Mouse (Mus musculus) heart, embryonic 10.5 days (tissue): ENCODE results near the gene Tmem163. TPM values are rescaled to one million over a fixed set of nuclear protein-coding genes. Genes with fewer than 3 reads are reported as not detected.

ENCODE experiments used
- DNase-seq: peaks from one replicate; pipeline ENCODE4 v3.0.0-alpha.2; 2017; ENCODE audit warnings: low spot score
- H3K27ac ChIP-seq: fragments of 300-500 bp; sonication (generic); 2 replicates; pipeline ENCODE4 v1.5.1; 2016; ENCODE audit warnings: mild to moderate bottlenecking
- H3K27me3 ChIP-seq: fragments of 300-500 bp; sonication (generic); 2 replicates; pipeline ENCODE4 v1.6.1; 2016; ENCODE audit warnings: mild to moderate bottlenecking; ENCODE audit not compliant: poor library complexity, insufficient read depth, severe bottlenecking
- H3K36me3 ChIP-seq: fragments of 300-500 bp; sonication (generic); 2 replicates; pipeline ENCODE4 v1.6.1; 2016; ENCODE audit warnings: mild to moderate bottlenecking, moderate library complexity
- H3K4me1 ChIP-seq: fragments of 300-500 bp; sonication (generic); 2 replicates; pipeline ENCODE4 v1.6.1; 2016; ENCODE audit warnings: mild to moderate bottlenecking
- H3K4me3 ChIP-seq: fragments of 300-500 bp; sonication (generic); 2 replicates; pipeline ENCODE4 v1.5.1; 2016; ENCODE audit warnings: mild to moderate bottlenecking, moderate library complexity
- H3K9me3 ChIP-seq: fragments of 300-500 bp; sonication (generic); 2 replicates; pipeline ENCODE4 v1.6.1; 2016; ENCODE audit warnings: mild to moderate bottlenecking, moderate library complexity
- WGBS: fragments of 180-500 bp; shearing (Covaris S2); methylation state at CpG from one replicate; pipeline ENCODE4 v1.1.7; 2016; 5-methylcytosine and 5-hydroxymethylcytosine counted together
- polyA plus RNA-seq: library from polyadenylated mRNA; unstranded; fragments of >200 nt; fragmentation: Nextera tagmentation; extraction: Ambion mirVana; gene quantifications from 2 replicates; pipeline ENCODE4 v1.2.1, GENCODE M21; 2016

Gene Tmem163
- polyA plus RNA-seq, 1 experiment from 2014 or later, result 27.6 TPM

DNA sequence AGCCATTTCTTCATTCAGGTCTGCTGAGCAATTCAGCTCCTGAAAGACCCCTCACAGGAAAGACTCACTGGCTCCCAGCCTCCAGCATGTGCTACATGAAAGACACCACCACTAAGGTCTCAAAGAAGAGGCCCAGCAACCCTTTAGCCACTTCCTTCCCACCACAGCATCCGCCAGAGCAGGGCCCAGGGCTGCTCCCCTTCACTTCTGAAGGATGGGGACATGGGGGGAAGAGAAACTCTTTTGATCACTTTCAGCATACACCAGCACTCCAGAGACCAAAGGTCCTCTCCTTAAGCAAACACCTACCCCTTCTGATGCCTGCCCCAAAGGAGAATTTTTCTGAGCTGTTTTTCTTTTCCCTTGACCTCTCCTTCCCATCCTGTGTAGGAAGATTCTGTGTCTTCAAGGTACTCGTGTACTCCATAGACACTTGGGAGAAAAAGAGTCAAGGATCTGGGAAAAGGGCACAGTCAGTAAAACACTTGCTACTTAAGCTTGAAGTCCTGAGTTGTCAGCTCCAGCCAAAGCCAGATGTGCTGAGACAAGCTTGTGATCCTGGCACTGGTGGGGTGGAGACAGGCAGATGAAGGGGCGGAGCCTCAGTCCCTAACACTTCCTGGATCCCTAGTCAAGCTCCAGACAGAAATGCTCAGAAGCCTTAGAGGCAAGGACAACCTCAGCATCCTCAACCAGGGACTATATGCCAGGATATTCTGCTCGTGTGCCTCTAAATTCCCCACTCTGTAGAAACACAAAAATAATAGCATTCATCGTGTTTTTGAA lies 53.6 kb downstream of the Tmem163 start:
- 47% methylated on average over 5 of the region's 5 CpGs for WGBS
- Histone ChIP-seq H3K36me3 (no peaks in the 10 kb centered on the region), H3K9me3 (no peaks in the 10 kb centered on the region), H3K4me1 (peaks cover 26% of the 10 kb centered on the region), H3K27me3 (no peaks in the 10 kb centered on the region), H3K4me3 (no peak overlapping the region), H3K27ac (peak overlapping the region; percentile 56; the same call in 1 of the 2 replicates)
- DNase-seq, result no peak

GRCm38 (mm10) chr1:127622349-127622748 lies 57.0 kb downstream of the Tmem163 start:
- peaks cover 20% of the 10 kb centered on the region for H3K4me1 ChIP-seq
- 64% methylated on average over 5 of the region's 5 CpGs for WGBS

DNA sequence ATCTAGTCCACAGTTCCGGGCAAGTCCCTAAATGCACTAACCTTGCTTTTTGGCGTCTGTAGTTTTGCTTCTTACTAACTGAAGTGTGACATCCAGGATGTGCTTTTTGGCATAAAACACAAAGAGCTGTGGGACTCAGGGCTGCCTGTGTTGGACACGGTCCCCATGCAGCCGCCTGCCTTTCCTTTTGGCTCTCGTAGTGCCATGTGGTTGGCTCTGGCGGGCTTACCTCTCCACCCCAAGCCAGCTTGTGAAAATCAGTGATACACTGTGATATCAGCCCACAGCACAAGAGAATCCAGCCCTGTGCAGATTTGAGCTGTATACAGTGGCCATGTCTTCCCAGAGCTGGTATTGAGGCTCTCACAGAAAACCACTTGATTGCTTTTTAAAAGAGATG lies 60.3 kb downstream of the Tmem163 start:
- DNase-seq, result no peak
- no peaks in the 10 kb centered on the region for H3K9me3 ChIP-seq
- no peaks in the 10 kb centered on the region for H3K36me3 ChIP-seq
- 75% methylated on average over 6 of the region's 6 CpGs for WGBS
- H3K27me3 ChIP-seq, result no peaks in the 10 kb centered on the region
- H3K27ac ChIP-seq, result no peak overlapping the region
- H3K4me1 ChIP-seq, result no peaks in the 10 kb centered on the region
- no peak overlapping the region for H3K4me3 ChIP-seq

More at GRCm38 (mm10) chr1:127622349-127622748, 57.0 kb downstream of the Tmem163 start:
- Histone ChIP-seq H3K4me3 (no peak overlapping the region), H3K27ac (no peak overlapping the region), H3K27me3 (no peaks in the 10 kb centered on the region), H3K9me3 (no peaks in the 10 kb centered on the region), H3K36me3 (no peaks in the 10 kb centered on the region)
- no peak for DNase-seq

DNA sequence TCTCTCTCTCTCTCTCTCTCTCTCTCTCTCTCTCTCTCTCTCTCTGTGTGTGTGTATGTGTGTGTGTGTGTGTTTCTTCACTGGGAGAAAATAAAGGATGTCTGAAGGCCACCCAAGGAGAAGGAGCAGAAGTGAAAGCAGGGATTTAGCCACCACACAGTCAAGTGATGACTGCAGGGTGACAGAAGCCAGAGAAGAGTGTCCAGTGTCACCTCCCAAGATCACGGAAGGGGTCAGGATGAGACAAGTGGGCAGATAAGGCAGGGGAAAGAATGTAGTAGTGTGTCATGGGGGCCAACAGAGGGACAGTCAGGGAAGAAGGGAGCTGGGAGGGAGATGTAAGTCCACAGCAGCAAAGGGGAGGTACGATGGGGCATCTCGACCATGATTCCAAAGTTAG lies 69.0 kb downstream of the Tmem163 start:
- H3K27me3 ChIP-seq, result no peaks in the 10 kb centered on the region
- peak; percentile 89 for DNase-seq
- H3K4me1 ChIP-seq, result peaks cover 24% of the 10 kb centered on the region
- H3K36me3 ChIP-seq, result no peaks in the 10 kb centered on the region
- 34% methylated on average over 3 of the region's 3 CpGs for WGBS
- peak overlapping the region; percentile 56; the same call in 1 of the 2 replicates for H3K27ac ChIP-seq
- H3K4me3 ChIP-seq, result no peak overlapping the region
- no peaks in the 10 kb centered on the region for H3K9me3 ChIP-seq

DNA sequence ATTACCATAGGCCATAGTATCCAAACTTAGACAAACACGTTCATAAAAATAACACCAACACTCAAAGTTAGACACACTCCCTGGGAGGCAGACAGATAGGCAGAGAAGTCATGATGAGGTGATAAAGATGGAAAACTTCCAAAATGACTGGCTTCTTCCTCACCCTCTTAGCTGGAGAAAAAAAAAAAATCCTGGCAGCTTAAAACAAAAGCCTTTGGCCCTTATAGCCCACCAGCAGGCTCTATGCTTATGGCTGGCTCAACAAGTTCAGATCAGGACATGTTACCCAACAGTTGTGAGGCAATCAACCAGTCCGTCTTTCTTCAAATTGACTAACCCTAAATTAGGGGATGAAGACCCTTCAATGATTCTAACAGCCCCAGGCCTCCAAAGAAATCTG lies 69.5 kb downstream of the Tmem163 start:
- H3K4me3 ChIP-seq, result no peak overlapping the region
- peaks cover 24% of the 10 kb centered on the region for H3K4me1 ChIP-seq
- H3K27ac ChIP-seq, result peak overlapping the region; percentile 56; the same call in 1 of the 2 replicates
- no peak for DNase-seq
- no peaks in the 10 kb centered on the region for H3K9me3 ChIP-seq
- WGBS, result 60% methylated on average over 2 of the region's 2 CpGs
- no peaks in the 10 kb centered on the region for H3K27me3 ChIP-seq
- no peaks in the 10 kb centered on the region for H3K36me3 ChIP-seq

DNA sequence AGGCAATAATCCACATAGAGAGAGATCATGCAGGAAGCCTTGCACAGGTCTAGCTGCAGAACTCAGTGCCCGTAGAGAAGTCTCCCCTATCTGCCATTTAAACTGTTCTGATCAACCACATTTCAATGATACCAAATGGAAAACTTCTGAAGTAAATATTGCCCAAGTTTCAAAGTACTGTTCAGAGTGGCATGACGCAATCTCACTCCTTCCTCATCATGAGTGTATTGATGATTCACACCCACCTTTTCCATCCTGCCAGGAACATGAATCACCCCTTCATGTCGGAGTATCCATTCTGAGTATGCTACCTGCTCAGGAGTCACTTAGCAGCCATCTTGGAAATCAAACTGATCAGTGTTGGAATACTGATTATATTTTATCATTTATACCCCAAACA lies 71.0 kb downstream of the Tmem163 start:
- H3K9me3 ChIP-seq, result no peaks in the 10 kb centered on the region
- H3K4me1 ChIP-seq, result peaks cover 24% of the 10 kb centered on the region
- no peaks in the 10 kb centered on the region for H3K27me3 ChIP-seq
- H3K36me3 ChIP-seq, result no peaks in the 10 kb centered on the region
- H3K4me3 ChIP-seq, result no peak overlapping the region
- WGBS, result 84% methylated on average over 3 of the region's 3 CpGs
- no peak for DNase-seq
- no peak overlapping the region for H3K27ac ChIP-seq

DNA sequence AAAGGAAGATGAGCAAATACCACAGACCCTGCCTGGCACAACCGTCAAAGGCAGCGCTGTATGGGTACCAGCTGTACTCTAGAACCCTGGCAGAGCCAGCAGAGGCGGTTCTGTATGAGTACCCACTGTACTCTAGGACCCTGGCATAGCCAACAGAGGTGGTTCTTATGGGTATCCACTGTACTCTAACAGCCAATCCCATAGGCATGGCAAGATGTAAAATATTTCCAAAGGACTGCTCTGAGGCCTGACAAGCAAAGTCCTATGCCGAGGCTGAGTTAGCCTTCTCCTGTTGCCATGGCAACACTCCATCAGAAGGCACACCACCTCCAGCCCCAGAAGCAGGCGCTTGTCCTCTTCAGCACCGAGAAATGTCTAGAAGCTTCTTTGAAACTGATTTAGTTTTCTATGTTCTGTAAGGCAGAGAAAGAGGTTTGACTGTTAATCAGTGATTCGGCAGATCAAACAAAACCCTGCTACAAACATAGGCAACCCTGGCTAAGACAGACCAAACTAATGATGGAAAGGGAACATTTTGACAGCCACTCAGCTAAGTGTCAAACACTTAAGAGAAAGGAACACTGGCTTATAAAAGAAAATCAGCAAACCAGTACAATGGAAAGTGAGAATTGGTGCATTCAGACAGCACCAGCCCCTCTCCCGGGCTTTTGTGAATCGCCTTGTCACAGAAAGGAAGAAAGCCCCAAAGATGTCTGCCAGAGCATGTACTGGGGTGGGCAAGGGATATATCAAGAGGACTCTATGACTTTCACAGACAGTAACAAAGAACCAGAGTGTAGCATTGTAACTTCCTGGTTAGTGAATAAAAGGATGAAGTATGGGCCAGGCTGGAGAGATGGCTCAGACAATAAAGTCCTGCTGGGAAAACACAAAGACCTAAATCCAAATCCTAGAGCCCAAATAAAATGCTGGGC lies 75.4 kb downstream of the Tmem163 start:
- no peaks in the 10 kb centered on the region for H3K9me3 ChIP-seq
- 0 out of 2 replicates have a peak, but pooled peaks cover 6% of the 10 kb centered on the region for H3K4me1 ChIP-seq
- no peak overlapping the region for H3K4me3 ChIP-seq
- no peak overlapping the region for H3K27ac ChIP-seq
- no peak for DNase-seq
- 77% methylated on average over 9 of the region's 9 CpGs for WGBS
- H3K27me3 ChIP-seq, result no peaks in the 10 kb centered on the region
- no peaks in the 10 kb centered on the region for H3K36me3 ChIP-seq

GRCm38 (mm10) chr1:127596143-127596542 lies 83.2 kb downstream of the Tmem163 start:
- Histone ChIP-seq H3K9me3 (no peaks in the 10 kb centered on the region), H3K36me3 (no peaks in the 10 kb centered on the region), H3K4me3 (no peak overlapping the region), H3K27me3 (no peaks in the 10 kb centered on the region), H3K4me1 (peaks cover 29% of the 10 kb centered on the region), H3K27ac (peak overlapping the region; percentile 81)
- 41% methylated on average over 4 of the region's 4 CpGs for WGBS
- no peak for DNase-seq

DNA sequence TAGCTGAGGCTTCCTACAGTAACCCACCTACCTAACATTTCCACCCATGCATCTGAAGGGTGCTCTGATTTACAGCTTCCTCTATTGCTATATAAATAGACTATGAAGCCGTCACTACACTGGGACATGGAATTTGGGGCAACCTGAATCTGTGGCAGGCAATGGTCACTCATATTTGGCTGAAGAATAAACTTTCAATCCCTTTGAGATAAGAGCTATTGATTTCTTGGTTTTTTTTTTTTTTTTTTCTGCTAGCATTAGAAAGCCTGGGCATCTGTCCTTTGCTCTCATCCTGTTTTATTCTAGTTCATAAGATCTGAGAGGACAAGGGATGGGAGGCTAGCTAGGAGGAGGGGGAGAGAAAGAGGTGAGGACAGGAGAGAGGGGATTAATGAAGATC lies 83.6 kb downstream of the Tmem163 start:
- Histone ChIP-seq H3K36me3 (no peaks in the 10 kb centered on the region), H3K27ac (peak overlapping the region; percentile 81), H3K9me3 (no peaks in the 10 kb centered on the region), H3K4me1 (peaks cover 29% of the 10 kb centered on the region), H3K27me3 (no peaks in the 10 kb centered on the region), H3K4me3 (no peak overlapping the region)
- WGBS, result 33% methylated on average over 1 of the region's 1 CpGs
- DNase-seq, result no peak

DNA sequence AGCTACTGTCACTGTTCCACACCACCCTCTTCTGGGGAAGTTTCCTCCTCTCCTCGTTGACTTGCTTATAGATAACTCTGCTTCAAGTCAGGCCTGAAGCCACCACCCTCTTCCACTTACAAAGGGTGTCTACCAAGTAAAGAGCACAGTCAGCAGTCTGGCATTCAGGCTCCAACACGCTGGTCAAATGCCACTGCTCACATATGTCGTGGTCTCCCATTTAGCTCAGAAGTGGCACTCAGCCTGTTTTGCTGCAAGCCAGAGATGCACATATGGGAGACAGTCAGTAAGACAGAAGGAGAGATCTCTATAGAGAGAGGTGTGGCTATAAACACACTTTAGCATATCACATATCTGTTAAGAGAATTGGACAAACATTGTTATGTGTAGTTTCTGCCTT lies 89.8 kb downstream of the Tmem163 start:
- 47% methylated on average over 3 of the region's 3 CpGs for WGBS
- peak overlapping the region; percentile 42; the same call in 1 of the 2 replicates for H3K27ac ChIP-seq

DNA sequence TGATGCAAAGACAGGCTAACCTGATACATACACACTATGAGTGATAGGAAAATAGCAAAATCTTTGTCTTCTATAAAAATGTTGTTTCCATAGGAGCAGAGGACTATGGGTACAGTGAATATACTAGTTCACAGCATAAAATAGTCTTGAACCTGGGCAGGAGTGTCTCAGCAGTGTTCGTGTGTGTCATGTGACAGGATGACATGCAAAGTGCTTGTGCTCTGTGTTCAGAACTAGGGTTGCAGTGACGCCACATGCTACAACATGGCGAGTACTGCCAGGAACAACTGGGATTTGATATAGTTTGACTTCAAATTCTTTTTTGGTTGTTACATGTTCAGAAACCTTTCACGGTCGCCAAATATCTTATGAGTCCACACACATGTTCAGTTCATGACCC lies 92.3 kb downstream of the Tmem163 start:
- Histone ChIP-seq H3K4me3 (no peak overlapping the region), H3K27ac (no peak overlapping the region)
- WGBS, result 89% methylated on average over 5 of the region's 5 CpGs

More for the DNA sequence above, 89.8 kb downstream of the Tmem163 start:
- no peak overlapping the region for H3K4me3 ChIP-seq
- peaks cover 17% of the 10 kb centered on the region for H3K4me1 ChIP-seq
- no peaks in the 10 kb centered on the region for H3K36me3 ChIP-seq
- no peaks in the 10 kb centered on the region for H3K9me3 ChIP-seq
- H3K27me3 ChIP-seq, result no peaks in the 10 kb centered on the region
- no peak for DNase-seq

GRCm38 (mm10) chr1:127586156-127586555 lies 93.2 kb downstream of the Tmem163 start:
- H3K27me3 ChIP-seq, result no peaks in the 10 kb centered on the region
- H3K4me1 ChIP-seq, result peaks cover 15% of the 10 kb centered on the region
- no peaks in the 10 kb centered on the region for H3K36me3 ChIP-seq
- H3K9me3 ChIP-seq, result no peaks in the 10 kb centered on the region
- H3K4me3 ChIP-seq, result no peak overlapping the region
- WGBS, result 86% methylated on average over 1 of the region's 1 CpGs
- DNase-seq, result no peak
- H3K27ac ChIP-seq, result no peak overlapping the region

More for the DNA sequence above, 92.3 kb downstream of the Tmem163 start:
- no peaks in the 10 kb centered on the region for H3K27me3 ChIP-seq
- no peak for DNase-seq
- no peaks in the 10 kb centered on the region for H3K36me3 ChIP-seq
- H3K4me1 ChIP-seq, result peaks cover 15% of the 10 kb centered on the region
- H3K9me3 ChIP-seq, result no peaks in the 10 kb centered on the region

DNA sequence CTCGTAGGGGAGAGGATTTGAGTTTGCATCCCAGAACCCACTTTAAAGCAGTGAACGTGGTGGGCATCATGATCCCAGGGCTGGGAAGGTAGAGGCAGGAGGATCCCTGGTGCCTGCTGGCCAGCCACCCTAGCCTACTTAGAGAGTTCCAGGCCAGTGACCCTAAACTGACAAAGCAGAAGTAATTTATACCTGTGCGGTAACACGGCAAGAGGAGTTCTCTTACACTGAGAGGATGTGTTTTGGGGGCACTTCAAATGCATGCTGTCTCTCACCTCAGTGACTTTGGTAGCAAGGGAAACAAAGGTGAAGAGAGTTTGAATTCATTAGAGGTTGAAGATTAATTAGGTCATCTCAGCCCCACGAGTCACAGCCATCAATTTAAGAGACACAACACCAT lies 101.4 kb downstream of the Tmem163 start:
- H3K36me3 ChIP-seq, result no peaks in the 10 kb centered on the region
- no peak overlapping the region for H3K27ac ChIP-seq
- no peaks in the 10 kb centered on the region for H3K9me3 ChIP-seq
- no peak overlapping the region for H3K4me3 ChIP-seq
- WGBS, result 73% methylated on average over 5 of the region's 5 CpGs
- no peaks in the 10 kb centered on the region for H3K27me3 ChIP-seq
- H3K4me1 ChIP-seq, result peaks cover 25% of the 10 kb centered on the region
- DNase-seq, result no peak
